Mouse (Mus musculus): ENCODE results near the gene Adra1d. TPM values are rescaled to one million over a fixed set of nuclear protein-coding genes. Genes with fewer than 3 reads are reported as not detected.

The Adra1d gene
- polyA plus RNA-seq, 1 experiment, result 0.20 TPM

DNA sequence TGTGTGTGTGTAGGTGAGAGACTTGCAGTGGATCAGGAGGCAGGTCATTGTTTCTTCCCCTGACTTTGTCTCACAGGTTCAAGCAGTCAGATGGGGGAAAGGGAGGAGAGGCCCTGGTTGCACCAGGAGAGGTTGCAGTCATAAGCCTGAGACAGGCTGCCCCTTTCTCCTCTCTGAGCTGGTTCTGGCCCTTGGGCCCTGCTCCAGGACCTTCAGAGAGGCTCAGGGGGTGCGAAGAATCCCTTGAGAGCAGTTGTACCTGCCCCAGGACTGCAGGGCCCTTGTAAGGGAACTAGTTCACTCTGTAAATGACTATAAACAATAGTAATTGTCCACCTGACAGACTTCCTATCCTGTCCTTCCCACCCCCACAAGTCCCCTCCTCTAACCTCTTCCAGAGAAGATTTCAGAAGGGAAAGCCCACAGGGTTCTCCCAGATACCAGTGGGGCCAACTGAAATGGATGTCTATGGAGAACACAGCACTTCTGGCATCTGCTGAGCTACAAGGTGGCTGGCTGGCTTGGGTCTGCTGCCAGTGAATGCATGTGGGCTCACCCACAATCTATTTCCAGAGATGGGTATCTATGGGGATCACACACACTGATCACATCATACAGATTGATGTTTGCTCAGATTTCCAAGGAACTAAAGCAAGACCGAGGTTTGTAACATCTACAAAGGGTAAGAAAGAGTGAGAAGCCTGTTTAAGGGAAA is 1.7 kb downstream of the Adra1d start:
- Histone ChIP-seq H3K4me1 (ENCODE audit: control insufficient read depth, insufficient read depth, insufficient read length, low read length) (no peaks in the 10 kb centered on the region), H3K4me3 (ENCODE audit: low read depth, low read length) (no peak overlapping the region), H3K27ac (ENCODE audit: insufficient read depth, low read depth, low read length) (no peak overlapping the region), H3K27me3 (ENCODE audit: control insufficient read depth, insufficient read depth, low read length) (peaks cover 28% of the 10 kb centered on the region), H3K36me3 (ENCODE audit: control insufficient read depth, insufficient read depth, low read length) (no peaks in the 10 kb centered on the region)
- 56% methylated on average over 2 of the region's 2 CpGs for WGBS
- no peak for TF ChIP-seq CTCF (IDR thresholded peaks at IDR 0.05; ENCODE audit: extremely low read depth, insufficient read length, insufficient replicate concordance, low read depth, low read length)
- TF ChIP-seq POLR2A (IDR thresholded peaks at IDR 0.05; ENCODE audit: low read depth, low read length), result no peak

DNA sequence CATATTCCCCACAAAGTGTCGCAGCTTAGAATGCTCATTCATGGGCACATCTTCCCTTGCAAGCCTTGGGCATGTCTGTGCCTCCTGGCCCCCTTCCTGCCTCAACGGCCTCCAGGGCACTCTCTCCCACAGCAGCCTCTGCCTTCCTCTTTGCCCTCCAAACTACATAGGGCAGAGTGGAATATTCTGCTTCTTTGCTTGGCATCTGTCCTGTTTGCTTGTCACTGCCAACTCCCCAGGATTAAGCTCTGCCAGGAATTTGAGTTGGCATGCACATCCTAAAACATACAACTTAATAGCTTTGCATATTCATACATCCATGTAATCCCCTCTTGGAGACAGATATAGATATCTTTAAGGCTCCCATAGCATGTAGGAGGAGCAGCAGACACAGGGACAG is 4.2 kb downstream of the Adra1d start:
- Histone ChIP-seq H3K36me3 (ENCODE audit: control insufficient read depth, insufficient read depth, low read length) (no peaks in the 10 kb centered on the region), H3K27me3 (ENCODE audit: control insufficient read depth, insufficient read depth, low read length) (peaks cover 23% of the 10 kb centered on the region)
- WGBS, result 68% methylated on average over 2 of the region's 2 CpGs

DNA sequence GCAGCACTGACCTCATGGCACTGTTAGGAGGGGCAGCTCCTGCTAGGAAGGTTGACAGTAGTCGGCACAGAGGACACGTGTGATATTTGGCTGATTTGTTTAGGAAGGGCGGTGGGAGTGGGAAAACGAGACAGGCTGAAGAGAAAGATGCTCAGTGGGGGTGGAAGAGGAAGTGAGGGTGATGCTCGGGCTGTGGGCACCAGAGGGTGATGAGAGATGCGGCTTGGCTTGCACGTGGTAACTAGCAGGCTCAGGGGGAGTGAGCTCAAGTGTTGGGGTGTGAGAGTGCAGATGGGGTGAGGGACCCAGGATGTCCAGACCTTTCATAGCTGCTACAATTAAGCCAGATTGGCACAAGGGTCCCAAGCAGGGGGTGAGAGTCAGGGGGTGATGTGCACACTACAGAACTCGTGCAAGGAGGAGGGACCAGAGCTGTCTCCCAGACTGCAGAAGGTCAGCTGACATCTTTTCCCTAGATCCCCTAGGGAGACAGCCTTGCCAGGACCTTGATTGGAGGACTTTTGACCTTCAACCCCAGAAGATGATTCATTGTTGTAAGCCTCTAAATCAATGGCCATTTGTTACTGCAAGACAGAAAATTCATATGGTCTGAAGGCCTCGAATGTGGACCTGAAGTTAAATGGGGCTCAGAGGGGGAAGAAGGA is 9.2 kb downstream of the Adra1d start:
- Histone ChIP-seq H3K4me3 (ENCODE audit: low read depth, low read length) (no peak overlapping the region), H3K36me3 (ENCODE audit: control insufficient read depth, insufficient read depth, low read length) (no peaks in the 10 kb centered on the region), H3K4me1 (ENCODE audit: control insufficient read depth, insufficient read depth, insufficient read length, low read length) (no peaks in the 10 kb centered on the region), H3K27ac (ENCODE audit: insufficient read depth, low read depth, low read length) (no peak overlapping the region), H3K27me3 (ENCODE audit: control insufficient read depth, insufficient read depth, low read length) (no peaks in the 10 kb centered on the region; the same call in 1 of the 2 replicates)
- 21% methylated on average over 9 of the region's 9 CpGs for WGBS
- TF ChIP-seq POLR2A (IDR thresholded peaks at IDR 0.05; ENCODE audit: low read depth, low read length) (no peak), CTCF (IDR thresholded peaks at IDR 0.05; ENCODE audit: extremely low read depth, insufficient read length, insufficient replicate concordance, low read depth, low read length) (no peak)

More for the DNA sequence above, 4.2 kb downstream of the Adra1d start:
- no peaks in the 10 kb centered on the region for H3K4me1 ChIP-seq (ENCODE audit: control insufficient read depth, insufficient read depth, insufficient read length, low read length)
- TF ChIP-seq CTCF (IDR thresholded peaks at IDR 0.05; ENCODE audit: extremely low read depth, insufficient read length, insufficient replicate concordance, low read depth, low read length) (no peak), POLR2A (IDR thresholded peaks at IDR 0.05; ENCODE audit: low read depth, low read length) (no peak)
- H3K27ac ChIP-seq (ENCODE audit: insufficient read depth, low read depth, low read length), result no peak overlapping the region
- H3K4me3 ChIP-seq (ENCODE audit: low read depth, low read length), result no peak overlapping the region

DNA sequence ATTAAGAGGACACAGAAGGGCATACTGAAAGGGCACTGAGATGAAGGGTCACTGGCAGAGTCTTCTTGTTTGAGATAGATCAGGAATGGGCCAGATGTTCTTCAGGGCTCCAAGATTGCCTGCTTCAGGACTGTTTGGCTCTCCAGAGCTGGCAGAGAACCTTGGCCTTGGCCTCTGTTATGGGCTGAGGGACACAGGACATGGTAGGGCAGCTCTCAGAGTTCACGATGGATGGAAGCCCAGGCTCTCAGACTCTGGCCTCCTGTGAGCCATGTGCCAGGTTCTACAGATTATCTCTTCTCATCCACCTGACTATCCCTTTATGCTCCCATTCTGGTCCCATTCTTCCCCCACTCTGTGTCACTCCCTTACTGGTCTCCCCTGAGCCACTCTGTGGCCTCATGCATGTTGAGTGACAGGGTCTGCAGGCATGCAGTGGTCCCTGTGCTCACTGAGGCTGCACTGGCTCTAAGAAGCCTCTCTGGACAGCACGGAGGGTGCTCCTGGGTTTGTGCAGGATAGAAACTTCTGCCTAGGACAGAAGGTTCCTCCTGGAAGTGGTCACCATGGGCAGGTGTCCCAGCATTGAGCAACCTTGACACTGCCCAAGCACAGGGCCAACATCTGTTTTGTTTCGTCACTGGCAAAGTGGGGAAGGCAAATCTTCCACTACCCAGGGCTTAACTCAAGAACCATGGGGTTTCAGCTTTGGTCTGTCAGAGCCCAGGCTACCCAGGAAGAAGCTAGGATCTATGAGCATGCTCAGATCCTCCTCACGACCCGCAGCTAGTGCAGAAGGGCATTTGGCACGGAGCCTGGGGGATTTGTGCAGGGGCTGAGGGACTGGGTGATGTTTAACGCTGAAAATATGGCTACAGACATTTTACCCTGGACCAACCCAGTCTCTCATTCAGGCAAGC is 10.1 kb downstream of the Adra1d start:
- no peaks in the 10 kb centered on the region for H3K4me1 ChIP-seq (ENCODE audit: control insufficient read depth, insufficient read depth, insufficient read length, low read length)
- H3K27ac ChIP-seq (ENCODE audit: insufficient read depth, low read depth, low read length), result no peak overlapping the region
- 48% methylated on average over 7 of the region's 7 CpGs for whole genome bisulfite sequencing
- H3K27me3 ChIP-seq (ENCODE audit: control insufficient read depth, insufficient read depth, low read length), result no peaks in the 10 kb centered on the region; the same call in none of the 2 replicates
- H3K4me3 ChIP-seq (ENCODE audit: low read depth, low read length), result no peak overlapping the region
- TF ChIP-seq CTCF (IDR thresholded peaks at IDR 0.05; ENCODE audit: extremely low read depth, insufficient read length, insufficient replicate concordance, low read depth, low read length) (no peak), POLR2A (IDR thresholded peaks at IDR 0.05; ENCODE audit: low read depth, low read length) (no peak)
- H3K36me3 ChIP-seq (ENCODE audit: control insufficient read depth, insufficient read depth, low read length), result no peaks in the 10 kb centered on the region

DNA sequence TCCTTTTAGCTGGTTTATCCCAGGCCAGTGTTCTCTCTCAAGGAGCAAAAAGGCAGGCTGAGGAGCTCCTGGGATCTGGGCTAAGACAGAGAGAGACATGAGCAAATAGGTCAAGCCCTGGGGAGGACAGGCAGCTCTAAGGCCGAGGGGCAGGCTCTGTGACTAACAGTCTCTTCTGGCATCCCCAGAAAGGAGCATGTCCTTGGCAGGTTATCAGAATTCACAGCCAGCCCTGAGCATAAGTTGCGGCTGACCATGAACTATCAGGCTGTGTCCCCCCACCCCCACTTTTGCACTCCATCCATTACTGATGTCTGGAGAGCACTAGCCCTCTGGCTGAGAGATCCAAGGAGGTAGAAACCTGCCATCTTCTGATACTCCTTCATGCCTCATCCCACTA is 11.2 kb downstream of the Adra1d start:
- no peaks in the 10 kb centered on the region for H3K36me3 ChIP-seq (ENCODE audit: control insufficient read depth, insufficient read depth, low read length)
- 38% methylated on average over 2 of the region's 2 CpGs for WGBS
- H3K27ac ChIP-seq (ENCODE audit: insufficient read depth, low read depth, low read length), result no peak overlapping the region
- TF ChIP-seq CTCF (IDR thresholded peaks at IDR 0.05; ENCODE audit: extremely low read depth, insufficient read length, insufficient replicate concordance, low read depth, low read length), result no peak
- no peak for TF ChIP-seq POLR2A (IDR thresholded peaks at IDR 0.05; ENCODE audit: low read depth, low read length)
- peaks cover 5% of the 10 kb centered on the region for H3K27me3 ChIP-seq (ENCODE audit: control insufficient read depth, insufficient read depth, low read length)
- peaks cover 2% of the 10 kb centered on the region for H3K4me1 ChIP-seq (ENCODE audit: control insufficient read depth, insufficient read depth, insufficient read length, low read length)
- H3K4me3 ChIP-seq (ENCODE audit: low read depth, low read length), result no peak overlapping the region

DNA sequence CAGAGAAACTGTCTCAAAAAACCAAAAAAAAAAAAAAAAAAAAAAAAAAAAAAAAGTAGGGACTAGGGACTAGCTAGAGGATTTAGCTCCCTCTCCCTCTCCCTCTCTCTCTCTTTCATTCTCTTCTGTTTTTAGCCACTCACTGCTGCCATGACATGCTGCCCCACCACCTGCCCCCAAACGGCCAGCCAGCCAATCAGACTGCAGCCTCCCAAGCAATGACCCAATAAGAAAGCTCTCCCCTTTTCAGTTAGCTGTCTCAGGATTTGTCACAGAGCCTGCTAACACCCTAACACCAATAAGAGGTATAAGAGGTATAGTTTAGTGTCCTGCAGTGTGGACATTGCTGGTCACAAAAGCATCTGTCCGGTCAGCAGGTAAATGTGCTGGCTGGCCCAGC is 11.6 kb downstream of the Adra1d start:
- 65% methylated on average over 2 of the region's 2 CpGs for WGBS
- Histone ChIP-seq H3K4me3 (ENCODE audit: low read depth, low read length) (no peak overlapping the region), H3K27me3 (ENCODE audit: control insufficient read depth, insufficient read depth, low read length) (peaks cover 8% of the 10 kb centered on the region), H3K36me3 (ENCODE audit: control insufficient read depth, insufficient read depth, low read length) (no peaks in the 10 kb centered on the region), H3K4me1 (ENCODE audit: control insufficient read depth, insufficient read depth, insufficient read length, low read length) (peaks cover 5% of the 10 kb centered on the region), H3K27ac (ENCODE audit: insufficient read depth, low read depth, low read length) (no peak overlapping the region)
- TF ChIP-seq POLR2A (IDR thresholded peaks at IDR 0.05; ENCODE audit: low read depth, low read length) (no peak), CTCF (IDR thresholded peaks at IDR 0.05; ENCODE audit: extremely low read depth, insufficient read length, insufficient replicate concordance, low read depth, low read length) (no peak)

Measured in small intestine, adult 2 months (tissue).